Mouse (Mus musculus) cerebellum, adult 9-11 months (tissue): ENCODE results near the gene Mlycd.
"Not testable (repeated sequence)": the region's sequence is repeated elsewhere in the genome, so short reads cannot be mapped to it uniquely, and the experiment has no call there.

Source experiments
- DNase-seq: peaks from one replicate; pipeline ENCODE4 v3.0.0; 2022

The Mlycd gene

DNA sequence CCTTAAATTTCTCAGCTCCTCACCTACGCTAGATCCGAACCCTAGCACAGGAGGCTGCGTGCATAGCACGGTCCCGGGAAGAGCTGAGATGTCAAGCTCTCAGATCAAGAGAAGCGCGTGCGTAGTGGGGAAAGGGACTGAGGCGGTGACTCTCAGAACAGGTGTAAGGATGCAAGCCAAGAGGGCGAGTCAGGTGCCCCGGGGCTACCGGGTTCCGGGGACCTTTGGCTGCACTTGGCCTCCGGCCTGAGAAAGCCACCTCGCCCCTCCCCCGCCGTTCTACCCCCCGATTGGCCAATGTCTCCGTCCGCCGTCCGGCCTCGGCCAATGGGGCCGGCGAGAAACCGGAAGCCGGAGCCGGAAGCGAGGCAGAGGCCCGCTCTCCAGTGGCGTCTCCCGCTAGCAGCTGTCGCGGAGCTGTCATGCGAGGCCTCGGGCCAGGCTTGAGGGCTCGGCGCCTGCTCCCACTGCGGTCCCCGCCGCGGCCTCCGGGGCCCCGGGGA, at the start of gene Mlycd:
Mlycd (plus strand) TSS at position 355 of the 503 bp plus-strand sequence.
- DNase-seq: peak; percentile 94

DNA sequence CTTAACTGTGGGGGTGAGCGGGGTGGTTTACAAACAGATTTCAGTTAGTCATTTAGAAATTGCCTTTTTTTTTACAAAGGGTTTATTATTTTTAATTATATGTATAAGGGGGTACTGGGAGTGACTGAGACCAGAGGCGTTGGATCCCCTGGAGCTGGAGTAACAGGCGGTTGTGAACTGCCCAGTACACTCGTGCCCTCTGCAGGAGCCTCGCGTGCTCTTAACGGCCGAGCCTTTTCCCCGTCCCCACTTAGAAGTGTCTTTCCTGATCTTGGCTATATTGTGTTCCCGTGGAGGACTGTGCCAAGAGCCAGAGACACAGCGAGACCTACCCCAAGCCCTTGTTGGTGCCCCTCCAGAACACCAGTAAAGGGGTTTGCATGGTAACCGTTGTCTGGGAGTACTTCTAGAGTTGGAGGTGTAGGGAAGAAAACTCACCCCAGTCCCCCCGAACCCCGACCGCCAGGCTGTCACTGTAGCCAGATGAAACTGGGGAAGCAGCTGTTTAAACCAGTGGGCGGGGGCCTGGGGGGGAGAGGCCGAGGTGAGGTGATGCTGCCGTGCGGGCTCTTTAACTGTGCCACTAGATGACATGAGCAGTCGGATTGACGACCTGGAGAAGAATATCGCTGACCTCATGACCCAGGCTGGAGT, 49.5 kb upstream of the Mlycd start:
- DNase-seq: peak; percentile 50

DNA sequence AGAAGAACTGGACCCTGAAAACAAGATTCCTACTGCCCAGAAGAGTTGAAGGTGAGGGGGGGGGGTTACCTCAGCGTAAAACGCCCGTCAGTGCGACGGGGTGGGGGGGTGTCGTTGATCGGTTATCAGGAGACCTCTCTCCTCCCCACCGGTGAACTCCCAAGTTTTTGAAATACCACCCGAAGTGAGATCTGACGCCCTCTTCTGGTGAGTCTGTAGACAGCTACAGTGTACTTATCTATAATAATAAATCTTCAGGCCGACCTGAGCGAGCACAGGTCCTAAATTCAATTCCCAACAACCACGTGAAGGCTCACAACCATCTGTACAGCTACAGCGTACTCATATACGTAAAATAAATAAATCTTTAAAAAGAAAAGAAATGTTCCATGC, 49.0 kb upstream of the Mlycd start:
- no peak for DNase-seq

DNA sequence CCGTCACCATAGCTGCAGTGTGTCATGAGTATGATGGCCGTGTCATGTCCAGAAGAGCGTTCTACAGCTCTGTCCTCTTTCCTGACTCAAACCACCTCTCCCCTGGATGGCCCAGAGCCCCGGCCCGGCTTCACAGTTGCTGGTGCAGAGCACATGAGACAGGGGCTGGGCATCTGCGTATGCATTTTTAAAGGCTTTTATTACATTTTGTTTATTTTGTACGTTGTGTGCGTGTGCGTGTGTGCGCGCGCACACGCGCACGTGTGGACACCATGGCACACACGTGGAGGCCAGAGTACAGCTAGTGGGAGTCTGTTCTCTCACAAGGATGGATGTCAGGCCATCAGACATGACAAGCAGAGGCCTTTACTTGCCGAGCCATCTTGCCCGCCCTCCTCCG, 43.0 kb upstream of the Mlycd start:
- DNase-seq: no peak

DNA sequence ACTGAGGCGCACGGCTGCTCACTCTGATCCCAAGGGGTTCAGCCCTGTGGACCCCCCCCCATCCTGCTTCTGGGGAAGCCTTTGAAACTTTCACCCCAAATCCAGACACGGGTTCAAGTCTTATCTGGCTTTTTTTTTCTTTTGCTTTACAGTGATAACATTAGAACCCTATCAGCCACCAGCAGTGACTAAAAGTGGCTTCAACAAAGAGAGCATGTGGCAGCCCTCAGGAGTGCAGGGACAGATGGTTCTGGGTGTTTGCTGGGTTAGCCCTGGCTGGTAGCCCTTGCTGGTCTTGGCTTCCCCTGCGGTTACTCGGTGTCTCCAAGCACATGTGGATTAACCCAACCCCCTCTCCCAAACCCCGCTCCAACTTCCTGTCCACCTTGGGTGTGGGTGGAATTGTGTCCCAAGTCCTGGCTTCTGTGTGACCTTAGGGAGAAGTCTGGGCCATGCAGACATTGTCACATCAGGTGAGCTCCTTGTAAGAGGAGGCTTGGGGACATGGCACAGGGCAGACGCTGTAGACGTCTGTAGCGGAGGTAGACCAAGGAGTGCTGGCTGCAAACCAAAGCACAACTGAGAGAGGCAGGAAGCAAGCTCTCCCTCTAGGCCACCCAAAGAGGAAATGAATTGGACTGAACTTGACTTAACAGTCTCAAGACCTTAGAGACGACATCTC, 41.6 kb upstream of the Mlycd start:
- DNase-seq: peak; percentile 42

DNA sequence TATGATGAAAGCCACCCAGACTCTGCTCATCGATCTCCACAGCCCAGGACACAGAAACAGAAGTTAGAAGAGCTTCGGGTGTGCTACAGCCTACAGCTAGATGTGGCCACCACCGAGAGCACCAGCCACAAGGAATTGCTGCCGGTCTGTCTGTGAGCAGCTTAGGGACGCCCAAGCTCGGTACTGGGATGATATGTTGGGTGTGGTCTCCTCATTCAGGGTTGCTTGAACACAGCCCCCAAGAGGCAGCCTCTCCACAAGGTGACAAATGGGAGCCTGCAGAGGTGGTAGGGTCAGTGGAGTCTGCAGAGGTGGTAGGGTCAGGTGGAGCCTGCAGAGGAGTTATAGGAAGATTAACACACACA, 41.0 kb upstream of the Mlycd start:
- DNase-seq: no peak

- DNase-seq: not testable (repeated sequence)
Observed at GRCm38 (mm10) chr8:119356631-119357030, 38.0 kb upstream of the Mlycd start.

DNA sequence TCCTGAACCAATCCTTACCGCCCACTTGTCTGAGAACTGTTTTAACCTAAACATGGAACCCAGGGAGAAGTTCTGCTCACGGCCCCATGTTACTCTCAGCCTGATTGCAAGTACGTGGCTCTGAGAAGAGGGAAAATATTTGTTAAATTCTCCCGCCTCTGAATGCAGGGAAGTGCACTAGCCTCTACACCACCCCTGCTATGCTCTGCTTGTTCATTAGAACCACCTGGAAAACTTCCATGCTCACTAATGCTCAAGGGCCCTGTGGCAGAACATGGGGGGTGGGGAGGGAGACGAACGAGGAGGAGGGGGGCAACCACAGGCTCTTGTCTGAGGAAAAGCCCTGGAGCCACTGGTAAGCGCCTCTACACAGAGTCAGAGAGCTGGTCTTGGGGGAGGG, 36.5 kb upstream of the Mlycd start:
- no peak for DNase-seq

DNA sequence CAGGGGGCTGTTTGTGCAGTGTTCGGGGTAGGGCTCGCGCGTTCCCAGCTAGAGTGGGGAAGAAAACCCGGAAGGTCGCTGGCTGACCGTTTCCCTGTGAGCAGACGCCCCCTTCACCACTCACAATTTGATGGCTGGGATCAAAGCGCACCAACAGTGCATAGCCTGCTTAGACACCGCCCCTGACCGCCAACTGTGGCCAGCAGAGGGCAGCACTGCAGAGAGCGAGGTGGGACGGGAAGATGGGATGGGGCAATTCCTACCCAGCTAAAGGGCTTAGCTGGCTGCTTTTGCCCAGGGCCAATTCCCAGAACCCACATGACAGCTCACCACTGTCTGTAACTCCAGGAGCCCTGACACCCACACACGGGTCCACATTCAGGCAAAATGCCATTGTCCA, 35.8 kb upstream of the Mlycd start:
- no peak for DNase-seq

- no peak for DNase-seq
Observed at GRCm38 (mm10) chr8:119360686-119361295, 33.9 kb upstream of the Mlycd start.

DNA sequence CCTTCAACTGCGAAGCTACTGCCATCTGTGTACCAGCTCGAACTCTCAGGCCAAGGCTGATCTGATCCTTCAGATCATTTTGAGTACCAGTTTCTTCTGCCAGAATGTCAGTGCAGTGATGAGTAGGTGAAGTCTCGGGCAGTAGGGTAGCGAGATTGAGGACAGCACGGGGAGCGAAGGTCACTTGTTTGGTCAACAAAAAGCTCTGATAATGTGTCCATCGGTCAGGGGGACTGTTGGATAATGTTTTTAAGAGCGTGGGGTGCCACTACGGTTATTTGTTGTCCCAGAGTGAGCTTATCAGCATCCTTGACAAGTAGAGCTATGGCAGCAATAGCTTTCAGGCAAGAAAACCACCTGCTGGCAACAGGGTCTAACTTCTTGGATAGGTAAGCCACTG, 20.0 kb upstream of the Mlycd start:
- DNase-seq: not testable (repeated sequence)

DNA sequence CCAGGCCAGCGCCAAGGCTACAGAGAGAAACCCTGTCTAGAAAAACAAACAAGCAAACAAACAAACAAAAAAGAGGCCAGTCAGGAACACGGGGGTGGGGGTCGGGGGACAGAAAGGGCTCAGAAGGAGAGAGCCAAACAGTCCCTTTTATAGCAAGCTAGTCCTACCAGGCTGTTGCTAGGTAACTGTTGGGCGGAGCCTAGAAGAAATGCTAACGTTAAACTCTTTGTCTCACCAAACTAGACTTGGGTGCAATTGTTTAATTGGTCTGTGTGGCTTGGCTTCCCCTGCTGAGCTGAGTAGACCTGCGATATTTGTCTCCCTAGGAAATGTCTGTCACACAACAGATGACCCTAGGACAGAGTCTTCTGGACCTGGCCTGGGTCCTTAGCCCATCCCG, 16.2 kb upstream of the Mlycd start:
- DNase-seq: no peak

- DNase-seq: no peak
Observed at GRCm38 (mm10) chr8:119380619-119381018, 14.1 kb upstream of the Mlycd start.

GRCm38 (mm10) chr8:119384478-119384877, 10.2 kb upstream of the Mlycd start:
- peak; percentile 48 for DNase-seq

DNA sequence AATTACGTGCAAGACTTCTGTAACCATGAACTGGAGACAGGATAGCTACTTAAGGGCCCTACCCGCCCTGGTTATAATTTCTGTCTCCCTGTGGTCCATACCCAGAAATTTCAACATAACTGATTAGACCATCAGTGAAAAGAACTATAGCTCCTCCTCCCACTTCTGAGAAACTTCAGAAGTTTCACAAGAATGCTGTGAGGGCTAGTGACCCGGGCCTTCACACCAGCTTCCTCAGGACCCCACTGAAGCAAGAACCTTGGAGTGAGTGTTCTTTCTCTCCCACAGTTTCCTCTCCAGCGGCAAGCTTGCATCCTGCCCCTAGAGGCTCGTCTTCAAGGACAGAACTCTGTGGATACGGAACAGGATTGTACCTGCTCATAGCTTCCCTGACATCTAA, 8.8 kb upstream of the Mlycd start:
- DNase-seq: no peak

GRCm38 (mm10) chr8:119386988-119387387, 7.7 kb upstream of the Mlycd start:
- DNase-seq: no peak

GRCm38 (mm10) chr8:119394097-119394496, 581 bp upstream of the Mlycd start:
- no peak for DNase-seq

- DNase-seq: peak; percentile 37
Observed at GRCm38 (mm10) chr8:119395072-119395950, 633 bp downstream of the Mlycd start.

DNA sequence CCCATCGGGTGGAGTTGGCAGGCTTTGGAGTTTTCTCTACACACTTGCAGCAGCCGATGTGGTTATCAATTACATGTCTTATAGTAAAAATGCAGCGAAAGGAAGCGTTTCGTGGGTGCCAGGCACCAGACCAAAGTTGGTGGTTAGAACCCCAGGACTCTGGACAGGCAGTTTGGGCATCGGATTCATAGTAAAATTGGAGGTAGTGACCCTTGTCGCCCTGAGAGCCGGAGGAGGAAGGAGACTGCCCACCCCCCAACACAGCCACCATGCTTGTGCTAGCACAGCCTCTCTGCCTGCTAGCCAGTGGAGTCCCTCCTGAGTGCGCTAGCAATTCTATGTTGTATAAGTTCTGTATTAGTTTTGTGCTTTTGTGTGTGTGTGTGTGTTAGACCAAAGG, 3.9 kb downstream of the Mlycd start:
- DNase-seq: no peak

GRCm38 (mm10) chr8:119399255-119399654, 4.6 kb downstream of the Mlycd start:
- DNase-seq: no peak

DNA sequence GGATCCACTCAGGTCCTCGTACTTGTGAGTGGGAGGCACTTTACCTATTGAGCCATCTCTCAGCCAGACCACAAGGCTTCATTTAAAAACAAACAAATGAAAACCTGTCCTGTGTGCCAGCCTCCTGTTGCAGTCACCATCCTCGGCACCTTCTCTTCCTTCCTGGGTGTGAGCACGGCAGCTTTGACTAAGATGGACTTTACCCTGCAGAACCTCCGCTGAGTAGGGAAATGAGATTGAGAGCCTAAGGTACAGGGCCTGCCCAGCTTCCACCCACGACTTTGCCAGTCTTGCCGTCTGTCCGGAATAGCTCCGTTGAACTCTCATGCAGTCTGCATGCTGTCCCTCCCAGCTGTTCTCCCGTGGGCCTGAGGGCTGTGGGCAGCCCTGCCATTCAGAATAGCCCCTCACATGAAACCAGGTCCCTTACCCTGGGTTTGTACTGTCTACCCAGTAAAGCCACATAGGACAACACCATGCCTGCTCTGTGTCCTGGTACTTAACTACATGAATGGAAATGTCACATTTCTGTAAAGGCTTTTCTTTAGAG, 5.5 kb downstream of the Mlycd start:
- DNase-seq: no peak

- DNase-seq: no peak
Observed at GRCm38 (mm10) chr8:119400904-119401303, 6.2 kb downstream of the Mlycd start.

GRCm38 (mm10) chr8:119403912-119404311, 9.2 kb downstream of the Mlycd start:
- no peak for DNase-seq
